Mouse (Mus musculus) embryonic facial prominence, embryonic 13.5 days (tissue): ENCODE data around the gene Pde4a. TPM values are rescaled to one million over a fixed set of nuclear protein-coding genes. Genes with fewer than 3 reads are reported as not detected.
"Not testable (repeated sequence)": the region's sequence is repeated elsewhere in the genome, so short reads cannot be mapped to it uniquely, and the experiment has no call there.

Experiments used
- ATAC-seq: fragments of 200-750 bp; cut with Nextera tagmentation; 2 replicates; pipeline ENCODE4 v1.8.0; 2017; ENCODE audit warnings: low read depth; ENCODE audit not compliant: insufficient number of reproducible peaks, insufficient read depth, low FRiP score, low TSS enrichment
- H3K27ac ChIP-seq: fragments of 300-500 bp; sonication (generic); 2 replicates; pipeline ENCODE4 v1.5.1; 2015; ENCODE audit warnings: moderate library complexity, mild to moderate bottlenecking, inconsistent platforms
- H3K27me3 ChIP-seq: fragments of 300-500 bp; sonication (generic); 2 replicates; pipeline ENCODE4 v1.6.1; 2015; ENCODE audit warnings: mild to moderate bottlenecking, inconsistent platforms
- H3K36me3 ChIP-seq: fragments of 300-500 bp; sonication (generic); 2 replicates; pipeline ENCODE4 v1.6.1; 2015; ENCODE audit warnings: mild to moderate bottlenecking, inconsistent platforms
- H3K4me1 ChIP-seq: fragments of 300-500 bp; sonication (generic); 2 replicates; pipeline ENCODE4 v1.6.1; 2015; ENCODE audit warnings: inconsistent platforms
- H3K4me2 ChIP-seq: fragments of 300-500 bp; sonication (generic); 2 replicates; pipeline ENCODE4 v1.6.1; 2015; ENCODE audit warnings: moderate library complexity, mild to moderate bottlenecking, inconsistent platforms
- H3K4me3 ChIP-seq: fragments of 300-500 bp; sonication (generic); 2 replicates; pipeline ENCODE4 v1.5.1; 2015; ENCODE audit warnings: mild to moderate bottlenecking, inconsistent platforms
- H3K9ac ChIP-seq: fragments of 300-500 bp; sonication (generic); 2 replicates; pipeline ENCODE4 v1.6.1; 2015; ENCODE audit warnings: mild to moderate bottlenecking, inconsistent platforms
- H3K9me3 ChIP-seq: fragments of 300-500 bp; sonication (generic); 2 replicates; pipeline ENCODE4 v1.6.1; 2016; ENCODE audit warnings: inconsistent platforms
- WGBS: fragments of 180-500 bp; shearing (Covaris S2); methylation state at CpG from one replicate; pipeline ENCODE4 v1.1.7; 2015; ENCODE audit warnings: mixed read lengths; 5-methylcytosine and 5-hydroxymethylcytosine counted together
- polyA plus RNA-seq: library from polyadenylated mRNA; unstranded; fragments of >200 nt; fragmentation: Nextera tagmentation; extraction: Ambion mirVana; gene quantifications from 2 replicates; pipeline ENCODE4 v1.2.1, GENCODE M21; 2015

Pde4a gene
- polyA plus RNA-seq, 1 experiment from 2014 or later = 4.9 TPM

DNA sequence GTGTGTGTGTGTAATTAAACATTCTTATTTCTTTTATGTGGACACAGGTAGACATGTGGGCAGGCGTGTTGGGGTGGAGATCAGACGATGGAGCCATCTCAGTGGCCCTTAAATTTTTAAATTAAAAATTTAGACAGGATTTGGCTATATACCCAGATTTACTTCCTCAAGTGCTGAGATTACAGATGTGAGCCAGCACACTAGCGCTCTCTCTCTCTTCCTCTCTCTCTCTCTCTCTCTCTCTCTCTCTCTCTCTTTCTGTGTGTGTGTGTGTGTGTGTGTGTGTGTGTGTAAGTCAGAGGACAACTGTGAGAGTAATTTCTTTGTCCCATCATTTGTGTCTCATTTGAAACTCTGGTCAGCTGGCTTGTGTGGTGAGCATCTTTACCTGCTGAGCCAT lies 25.2 kb downstream of the Pde4a start:
- peaks cover 4% of the 10 kb centered on the region for H3K4me1 ChIP-seq
- H3K36me3 ChIP-seq = no peaks in the 10 kb centered on the region
- no peak overlapping the region for H3K27ac ChIP-seq
- H3K4me2 ChIP-seq = no peak overlapping the region
- no peak overlapping the region for H3K9ac ChIP-seq
- 0 out of 2 replicates have a peak, but pooled peaks cover 2% of the 10 kb centered on the region for H3K27me3 ChIP-seq
- 73% methylated on average over 3 of the region's 3 CpGs for WGBS
- H3K4me3 ChIP-seq = no peak overlapping the region
- no peak for ATAC-seq
- no peaks in the 10 kb centered on the region for H3K9me3 ChIP-seq

DNA sequence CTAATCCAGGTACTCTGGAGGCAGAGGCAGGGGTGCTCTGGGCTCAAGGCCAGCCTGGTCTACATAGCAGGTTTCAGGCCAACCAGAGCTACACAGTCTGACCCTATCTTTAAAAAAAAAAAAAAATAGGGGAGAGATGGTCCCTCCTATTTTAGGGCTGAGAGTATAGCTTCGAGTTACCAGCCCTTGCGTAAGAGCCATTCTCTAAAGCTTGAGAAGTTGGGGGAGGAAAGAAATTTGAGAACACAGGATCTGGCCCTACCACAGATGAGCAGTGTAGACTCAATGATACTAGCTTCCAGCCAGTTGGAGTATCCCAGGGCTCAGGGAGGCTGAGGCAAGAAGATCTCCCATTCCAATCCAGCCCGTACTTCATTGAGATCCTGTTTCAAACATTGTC lies 28.3 kb downstream of the Pde4a start:
- no peak overlapping the region for H3K4me2 ChIP-seq
- 79% methylated on average over 3 of the region's 3 CpGs for WGBS
- H3K9ac ChIP-seq = no peak overlapping the region
- H3K9me3 ChIP-seq = no peaks in the 10 kb centered on the region
- peaks cover 27% of the 10 kb centered on the region for H3K4me1 ChIP-seq
- H3K4me3 ChIP-seq = no peak overlapping the region
- ATAC-seq = no peak
- H3K36me3 ChIP-seq = no peaks in the 10 kb centered on the region
- no peaks in the 10 kb centered on the region for H3K27me3 ChIP-seq
- no peak overlapping the region for H3K27ac ChIP-seq

DNA sequence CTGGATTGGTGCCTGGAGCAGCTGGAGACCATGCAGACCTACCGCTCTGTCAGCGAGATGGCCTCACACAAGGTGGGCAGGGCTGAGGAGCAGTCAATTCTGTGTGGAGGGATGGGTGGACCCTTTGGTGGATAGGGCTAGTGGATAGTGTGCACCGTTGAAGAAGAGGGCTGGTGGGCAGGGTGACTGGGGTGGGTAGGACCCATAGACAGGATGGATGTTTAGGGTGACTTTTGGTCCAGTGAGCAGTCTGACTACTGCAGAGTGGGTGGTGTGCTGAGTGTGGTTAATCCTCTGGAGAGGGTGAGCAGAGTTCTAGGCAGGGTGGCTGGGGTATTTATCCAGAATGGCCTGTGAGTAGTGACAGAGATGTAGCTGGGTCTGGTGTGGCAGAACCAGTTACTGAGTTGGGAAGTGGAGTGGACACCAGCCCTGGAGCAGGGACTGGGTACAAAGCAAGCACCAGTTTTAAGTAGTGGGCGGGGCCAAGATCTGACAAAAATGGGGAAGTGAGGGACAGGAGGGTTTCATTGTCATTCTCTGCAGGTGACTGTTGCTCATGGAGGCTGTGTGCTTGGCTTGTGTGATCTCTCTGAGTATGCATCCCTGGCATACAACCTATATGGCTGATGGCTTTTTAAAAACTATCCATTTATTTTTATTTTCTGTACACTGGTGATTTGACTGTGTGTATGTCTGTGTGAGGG lies 29.4 kb downstream of the Pde4a start:
- H3K27me3 ChIP-seq = no peaks in the 10 kb centered on the region
- no peak for ATAC-seq
- H3K27ac ChIP-seq = no peak overlapping the region
- H3K4me3 ChIP-seq = no peak overlapping the region
- H3K36me3 ChIP-seq = no peaks in the 10 kb centered on the region; the same call in 1 of the 2 replicates
- no peak overlapping the region for H3K4me2 ChIP-seq
- WGBS = 84% methylated on average over 4 of the region's 4 CpGs
- H3K9ac ChIP-seq = no peak overlapping the region
- H3K9me3 ChIP-seq = no peaks in the 10 kb centered on the region
- H3K4me1 ChIP-seq = peaks cover 27% of the 10 kb centered on the region

DNA sequence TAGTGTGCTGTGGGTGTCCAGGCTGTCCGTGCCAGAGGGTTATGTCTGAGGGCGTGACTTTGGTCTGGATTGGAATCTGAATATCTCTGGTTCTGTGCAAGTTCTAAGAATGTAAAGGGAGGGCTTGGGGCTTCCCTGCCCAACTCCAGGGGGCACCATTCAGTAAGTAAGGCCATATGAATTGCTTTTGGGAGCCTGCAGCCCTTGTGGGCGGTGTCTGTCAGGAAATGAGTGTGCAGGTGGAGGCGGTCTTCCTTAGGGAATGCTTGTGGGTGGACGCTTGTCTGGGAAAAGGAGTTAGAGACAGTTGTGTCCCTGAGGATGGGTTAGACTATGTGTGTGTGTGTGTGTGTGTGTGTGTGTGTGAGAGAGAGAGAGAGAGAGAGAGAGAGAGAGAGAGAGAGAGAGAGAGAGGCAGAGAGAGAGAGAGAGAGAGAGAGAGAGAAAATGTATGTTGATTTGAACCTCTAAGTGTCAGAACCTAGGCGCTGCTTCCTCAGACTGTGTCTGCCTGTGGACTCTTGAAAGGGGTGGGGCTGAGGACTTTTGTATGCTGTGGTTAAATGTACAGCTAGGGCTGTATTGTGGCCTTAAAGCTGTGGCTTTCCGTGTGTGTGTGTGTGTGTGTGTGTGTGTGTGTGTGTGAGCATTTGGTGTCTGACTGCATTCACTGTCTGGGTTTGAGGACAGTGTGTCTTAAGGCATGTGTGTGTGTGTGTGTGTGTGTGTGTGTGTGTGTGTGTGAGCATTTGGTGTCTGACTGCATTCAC lies 30.4 kb downstream of the Pde4a start:
- H3K9ac ChIP-seq = not testable (repeated sequence)

DNA sequence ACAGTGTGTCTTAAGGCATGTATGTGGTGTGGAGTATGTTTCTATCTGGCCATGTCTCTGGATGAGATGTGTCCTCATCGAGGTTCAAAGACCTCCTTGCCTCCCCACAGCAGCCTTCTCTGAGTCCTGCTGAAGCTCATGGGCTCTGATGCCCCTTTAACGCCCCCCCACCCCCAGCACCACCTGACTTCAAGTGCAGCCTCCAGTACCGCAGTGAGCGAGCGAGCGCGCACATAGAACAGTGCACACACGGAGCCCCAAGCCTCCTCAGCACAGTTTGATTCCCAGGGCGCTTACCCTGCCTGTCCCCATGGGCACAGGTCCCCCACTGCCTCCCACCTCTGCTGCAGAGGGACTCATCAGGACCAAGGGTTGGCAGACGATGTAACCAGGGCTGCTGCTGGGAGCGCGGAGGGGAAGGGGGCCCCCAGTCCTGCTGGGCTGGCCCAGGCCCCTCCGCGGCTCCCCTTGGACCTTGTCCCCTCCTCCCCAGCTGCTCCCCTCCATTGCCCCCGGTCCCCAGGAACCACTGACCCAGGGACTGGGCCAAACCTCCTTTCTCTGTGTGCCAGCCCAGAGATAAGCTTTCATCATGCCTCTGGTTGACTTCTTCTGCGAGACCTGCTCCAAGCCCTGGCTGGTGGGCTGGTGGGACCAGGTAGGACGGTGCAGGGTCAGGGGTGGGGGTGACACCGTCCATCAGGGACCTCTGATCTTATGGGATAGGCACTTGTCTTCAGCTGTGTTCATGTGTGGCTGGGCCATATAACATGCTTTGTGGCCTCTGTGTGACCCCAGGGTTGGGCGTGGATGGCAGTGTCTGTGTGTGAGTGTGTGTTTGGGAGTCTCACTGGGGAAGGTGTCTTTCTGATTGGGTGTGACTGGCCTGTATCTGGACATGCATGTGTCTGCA lies 31.3 kb downstream of the Pde4a start:
- H3K4me1 ChIP-seq = peaks cover 27% of the 10 kb centered on the region
- peak overlapping the region; percentile 39 for H3K4me3 ChIP-seq
- H3K9ac ChIP-seq = peak overlapping the region; percentile 67
- no peak overlapping the region for H3K27ac ChIP-seq
- H3K9me3 ChIP-seq = no peaks in the 10 kb centered on the region
- no peaks in the 10 kb centered on the region; the same call in 1 of the 2 replicates for H3K36me3 ChIP-seq
- 32% methylated on average over 19 of the region's 19 CpGs for WGBS
- H3K27me3 ChIP-seq = no peaks in the 10 kb centered on the region
- H3K4me2 ChIP-seq = peak overlapping the region; percentile 62
- ATAC-seq = no peak

More for the DNA sequence above, 30.4 kb downstream of the Pde4a start:
- not testable (repeated sequence) for H3K9me3 ChIP-seq, H3K27ac ChIP-seq, H3K4me2 ChIP-seq, H3K4me3 ChIP-seq, H3K27me3 ChIP-seq, H3K36me3 ChIP-seq, ATAC-seq
- WGBS = 48% methylated on average over 7 of the region's 7 CpGs
- peaks cover 27% of the 10 kb centered on the region for H3K4me1 ChIP-seq

DNA sequence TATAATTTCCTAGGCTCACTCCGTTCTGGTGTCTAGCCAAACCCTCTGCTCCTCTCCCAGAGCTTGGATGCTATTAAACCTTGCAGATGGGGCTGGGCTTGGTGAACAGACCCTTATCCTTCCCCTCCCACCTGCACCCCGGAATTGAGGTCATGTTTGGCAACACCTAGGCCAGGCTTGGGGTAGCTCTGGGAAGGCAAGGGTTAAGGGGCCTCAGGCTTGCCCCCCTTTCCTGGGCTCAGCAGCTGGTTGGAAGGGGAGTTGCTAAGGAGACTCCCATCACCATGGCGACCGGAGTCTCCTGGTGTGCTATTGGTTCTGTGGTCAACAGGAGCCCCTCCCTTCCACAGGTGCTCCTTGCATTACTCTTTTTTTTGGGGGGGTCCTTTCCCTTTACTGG lies 32.5 kb downstream of the Pde4a start:
- Histone ChIP-seq H3K9me3 (no peaks in the 10 kb centered on the region), H3K9ac (no peak overlapping the region), H3K27ac (no peak overlapping the region), H3K4me1 (peaks cover 27% of the 10 kb centered on the region), H3K27me3 (no peaks in the 10 kb centered on the region), H3K36me3 (no peaks in the 10 kb centered on the region; the same call in 1 of the 2 replicates), H3K4me2 (peak overlapping the region; percentile 62; the same call in 1 of the 2 replicates), H3K4me3 (no peak overlapping the region)
- 16% methylated on average over 4 of the region's 4 CpGs for WGBS
- no peak for ATAC-seq

DNA sequence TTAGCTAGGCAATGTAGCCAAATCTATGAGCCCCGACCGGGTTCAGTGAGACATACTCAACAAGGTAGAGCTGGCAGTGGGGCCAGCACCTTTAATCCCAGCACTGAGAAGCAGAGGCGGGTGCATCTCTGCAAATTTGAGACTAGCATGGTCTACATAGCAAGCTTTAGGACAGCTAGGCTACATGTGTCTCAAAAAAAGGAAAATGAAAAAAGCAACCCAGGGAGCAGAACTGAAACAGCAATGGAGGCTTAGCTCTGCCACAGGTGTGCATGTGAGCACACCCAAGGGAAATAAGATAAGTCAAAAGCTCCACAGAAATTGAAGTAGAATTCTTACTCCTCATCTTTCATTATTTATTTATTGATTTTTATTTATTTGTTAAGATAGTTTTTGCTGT lies 33.4 kb downstream of the Pde4a start:
- H3K4me2 ChIP-seq = no peak overlapping the region

DNA sequence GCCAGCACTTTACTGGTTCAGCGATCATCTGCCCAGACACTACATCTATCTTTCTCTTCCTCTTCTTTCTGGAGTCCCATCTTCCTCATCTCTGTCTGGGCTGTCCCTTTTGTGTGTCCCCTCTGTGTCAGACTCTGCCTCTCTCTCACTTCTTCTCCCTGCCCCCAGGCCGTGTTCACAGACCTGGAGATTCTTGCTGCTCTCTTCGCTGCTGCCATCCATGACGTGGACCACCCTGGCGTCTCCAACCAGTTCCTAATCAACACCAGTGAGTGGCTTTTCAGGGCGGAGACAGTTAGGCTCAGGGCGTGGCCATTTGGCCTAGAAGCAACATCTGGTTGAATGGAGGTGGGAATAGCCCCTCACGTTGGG lies 38.6 kb downstream of the Pde4a start:
- H3K4me3 ChIP-seq = no peak overlapping the region
- ATAC-seq = no peak
- H3K4me2 ChIP-seq = peak overlapping the region; percentile 70
- WGBS = 25% methylated on average over 8 of the region's 8 CpGs
- H3K36me3 ChIP-seq = no peaks in the 10 kb centered on the region; the same call in 1 of the 2 replicates
- no peaks in the 10 kb centered on the region for H3K27me3 ChIP-seq
- no peaks in the 10 kb centered on the region for H3K9me3 ChIP-seq
- no peak overlapping the region for H3K27ac ChIP-seq
- H3K4me1 ChIP-seq = peaks cover 12% of the 10 kb centered on the region; the same call in 1 of the 2 replicates
- no peak overlapping the region; the same call in 1 of the 2 replicates for H3K9ac ChIP-seq

More for the DNA sequence above, 33.4 kb downstream of the Pde4a start:
- Histone ChIP-seq H3K27ac (no peak overlapping the region), H3K4me1 (peaks cover 27% of the 10 kb centered on the region), H3K9me3 (no peaks in the 10 kb centered on the region), H3K9ac (no peak overlapping the region), H3K4me3 (no peak overlapping the region), H3K27me3 (no peaks in the 10 kb centered on the region), H3K36me3 (no peaks in the 10 kb centered on the region; the same call in 1 of the 2 replicates)
- 85% methylated on average over 3 of the region's 3 CpGs for WGBS
- ATAC-seq = no peak

DNA sequence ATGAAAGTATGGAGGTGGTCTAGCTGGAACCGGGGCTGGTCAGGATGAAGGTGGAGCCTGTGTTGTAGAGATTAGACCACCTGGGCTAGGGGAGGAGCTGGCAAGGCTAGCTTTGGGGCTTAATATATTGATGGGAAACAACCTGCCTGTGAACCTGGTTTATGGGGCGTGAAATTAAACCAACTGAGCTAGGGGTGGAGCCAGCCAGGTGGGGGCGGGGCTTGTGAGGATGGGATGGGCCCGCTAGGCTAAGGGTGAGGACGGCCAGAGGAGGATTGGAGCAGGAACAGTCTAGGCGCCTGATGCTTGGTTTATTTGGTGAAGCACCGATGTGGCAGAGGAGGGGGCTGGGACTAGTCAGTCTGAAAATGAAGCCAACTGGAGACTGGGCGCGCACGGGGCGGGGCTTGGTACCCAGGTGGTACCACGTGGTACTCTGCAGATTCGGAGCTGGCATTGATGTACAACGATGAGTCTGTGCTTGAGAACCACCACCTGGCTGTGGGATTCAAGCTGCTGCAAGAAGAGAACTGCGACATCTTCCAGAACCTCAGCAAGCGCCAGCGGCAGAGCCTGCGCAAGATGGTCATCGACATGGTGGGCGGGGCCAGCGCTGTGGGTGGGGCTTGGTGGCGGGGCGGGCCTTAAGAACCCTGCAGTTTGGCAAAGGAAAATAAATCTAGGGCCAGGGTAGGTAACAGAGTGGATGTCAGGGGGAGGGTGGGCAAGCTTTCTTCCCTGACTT lies 39.2 kb downstream of the Pde4a start:
- Histone ChIP-seq H3K4me2 (peak overlapping the region; percentile 70), H3K4me1 (peaks cover 12% of the 10 kb centered on the region; the same call in 1 of the 2 replicates), H3K27me3 (no peaks in the 10 kb centered on the region), H3K9ac (peak overlapping the region; percentile 65), H3K9me3 (no peaks in the 10 kb centered on the region), H3K4me3 (peak overlapping the region; percentile 46), H3K36me3 (no peaks in the 10 kb centered on the region; the same call in 1 of the 2 replicates), H3K27ac (no peak overlapping the region)
- 4% methylated on average over 23 of the region's 23 CpGs for WGBS
- ATAC-seq = peak; percentile 56; the same call in 1 of the 2 replicates

DNA sequence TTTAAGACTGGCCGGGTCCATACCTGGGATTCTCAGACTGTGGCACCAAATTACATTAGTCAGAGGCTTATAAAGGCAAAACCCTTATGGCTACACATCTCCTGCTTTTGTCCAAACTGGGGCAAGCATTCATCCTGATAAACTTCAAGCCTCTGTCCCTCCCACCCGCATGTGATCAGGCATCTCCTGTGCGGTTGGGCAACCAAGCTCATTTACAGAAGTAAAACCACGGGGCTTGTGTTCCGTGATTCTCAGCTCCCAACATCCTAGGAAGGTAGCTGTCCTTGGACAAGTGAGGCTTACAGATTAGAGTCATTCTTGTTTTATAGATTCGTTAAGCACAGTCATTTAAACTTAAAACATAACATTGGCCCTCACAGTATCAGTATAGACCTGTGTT lies 41.3 kb downstream of the Pde4a start:
- Histone ChIP-seq H3K4me1 (peaks cover 17% of the 10 kb centered on the region; the same call in 1 of the 2 replicates), H3K27ac (no peak overlapping the region), H3K4me3 (no peak overlapping the region), H3K27me3 (no peaks in the 10 kb centered on the region), H3K4me2 (no peak overlapping the region), H3K9me3 (no peaks in the 10 kb centered on the region), H3K9ac (no peak overlapping the region), H3K36me3 (peaks cover 4% of the 10 kb centered on the region; the same call in 1 of the 2 replicates)
- WGBS = 85% methylated on average over 6 of the region's 6 CpGs
- ATAC-seq = no peak
